Mouse (Mus musculus) heart, embryonic 13.5 days (tissue): Measurements from ENCODE around the gene Prdm2. TPM values are rescaled to one million over a fixed set of nuclear protein-coding genes. Genes with fewer than 3 reads are reported as not detected.

Experiments
- ATAC-seq: fragments of 200-750 bp; cut with Nextera tagmentation; 2 replicates; pipeline ENCODE4 v1.8.0; 2017; ENCODE audit warnings: moderate TSS enrichment; ENCODE audit not compliant: insufficient number of reproducible peaks, low FRiP score, low TSS enrichment; ENCODE audit errors: extremely low read depth
- H3K27ac ChIP-seq: fragments of 300-500 bp; sonication (generic); replicated peaks from 2 replicates; pipeline ENCODE4 v1.5.1; 2015; ENCODE audit warnings: moderate library complexity, mild to moderate bottlenecking, inconsistent platforms
- H3K27me3 ChIP-seq: fragments of 300-500 bp; sonication (generic); replicated peaks from 2 replicates; pipeline ENCODE4 v1.6.1; 2015; ENCODE audit warnings: mild to moderate bottlenecking, inconsistent platforms
- H3K36me3 ChIP-seq: fragments of 300-500 bp; sonication (generic); 2 replicates; pipeline ENCODE4 v1.6.1; 2015; ENCODE audit warnings: mild to moderate bottlenecking, inconsistent platforms
- H3K4me1 ChIP-seq: fragments of 300-500 bp; sonication (generic); 2 replicates; pipeline ENCODE4 v1.6.1; 2015; ENCODE audit warnings: inconsistent platforms
- H3K4me2 ChIP-seq: fragments of 300-500 bp; sonication (generic); 2 replicates; pipeline ENCODE4 v1.6.1; 2015; ENCODE audit warnings: inconsistent platforms, mild to moderate bottlenecking, moderate library complexity
- H3K4me3 ChIP-seq: fragments of 300-500 bp; sonication (generic); 2 replicates; pipeline ENCODE4 v1.5.1; 2015; ENCODE audit warnings: moderate library complexity, mild to moderate bottlenecking, inconsistent platforms
- H3K9ac ChIP-seq: fragments of 300-500 bp; sonication (generic); 2 replicates; pipeline ENCODE4 v1.6.1; 2015; ENCODE audit warnings: inconsistent platforms, mild to moderate bottlenecking, moderate library complexity
- H3K9me3 ChIP-seq: fragments of 300-500 bp; sonication (generic); 2 replicates; pipeline ENCODE4 v1.6.1; 2016; ENCODE audit warnings: inconsistent platforms
- WGBS: fragments of 180-500 bp; shearing (Covaris S2); methylation state at CpG from one replicate; pipeline ENCODE4 v1.1.7; 2015; ENCODE audit warnings: mixed read lengths; 5-methylcytosine and 5-hydroxymethylcytosine counted together
- polyA plus RNA-seq: library from polyadenylated mRNA; unstranded; fragments of >200 nt; fragmentation: Nextera tagmentation; extraction: Ambion mirVana; gene quantifications from 2 replicates; pipeline ENCODE4 v1.2.1, GENCODE M21; 2015

Gene Prdm2
- polyA plus RNA-seq, 1 experiment from 2014 or later, result 7.0 TPM

DNA sequence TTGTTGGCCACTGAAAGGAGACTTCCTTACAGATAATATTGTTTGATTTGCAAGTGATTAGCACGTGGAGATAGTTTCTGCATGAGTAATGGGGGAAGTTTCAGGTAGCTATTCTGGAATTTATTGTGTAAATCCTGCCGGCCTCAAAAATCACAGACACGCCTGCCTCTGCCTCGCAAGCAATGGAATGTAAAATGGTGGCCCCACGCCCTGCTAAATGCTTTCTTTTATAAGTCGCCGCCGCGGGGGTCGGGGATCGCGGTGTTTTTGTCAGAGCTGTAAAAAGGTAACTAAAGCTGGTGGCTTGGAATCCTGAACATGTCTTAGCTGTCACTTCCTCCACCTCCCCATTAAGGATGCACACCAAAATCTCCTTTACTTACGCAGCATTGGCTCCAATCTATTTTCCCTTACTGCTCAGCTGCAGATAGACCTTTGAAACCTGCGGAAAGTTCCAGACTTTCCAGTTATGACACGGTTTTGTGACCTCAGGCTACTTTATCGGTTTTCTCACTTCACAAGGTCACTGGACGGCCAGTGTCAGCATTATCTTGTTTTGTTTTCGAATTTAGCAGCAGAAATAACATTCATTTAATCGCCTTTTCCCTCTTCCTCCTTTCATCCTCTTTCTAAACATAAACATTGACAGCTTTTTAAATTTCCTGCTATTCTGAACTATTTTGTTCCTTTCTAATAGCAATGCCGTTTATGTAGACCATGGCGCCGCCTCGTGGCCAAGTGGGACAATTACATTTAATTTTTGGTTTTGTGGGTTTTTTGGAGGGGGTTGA is 25.6 kb upstream of the Prdm2 start:
- Histone ChIP-seq H3K9me3 (peaks cover 13% of the 10 kb centered on the region; the same call in 1 of the 2 replicates), H3K4me1 (peaks cover 5% of the 10 kb centered on the region; the same call in 1 of the 2 replicates), H3K4me3 (peak overlapping the region; percentile 29), H3K36me3 (no peaks in the 10 kb centered on the region), H3K27ac (no peak overlapping the region), H3K4me2 (peak overlapping the region; percentile 62), H3K27me3 (no peaks in the 10 kb centered on the region), H3K9ac (peak overlapping the region; percentile 47)
- WGBS, result 15% methylated on average over 23 of the region's 23 CpGs
- ATAC-seq, result no peak

DNA sequence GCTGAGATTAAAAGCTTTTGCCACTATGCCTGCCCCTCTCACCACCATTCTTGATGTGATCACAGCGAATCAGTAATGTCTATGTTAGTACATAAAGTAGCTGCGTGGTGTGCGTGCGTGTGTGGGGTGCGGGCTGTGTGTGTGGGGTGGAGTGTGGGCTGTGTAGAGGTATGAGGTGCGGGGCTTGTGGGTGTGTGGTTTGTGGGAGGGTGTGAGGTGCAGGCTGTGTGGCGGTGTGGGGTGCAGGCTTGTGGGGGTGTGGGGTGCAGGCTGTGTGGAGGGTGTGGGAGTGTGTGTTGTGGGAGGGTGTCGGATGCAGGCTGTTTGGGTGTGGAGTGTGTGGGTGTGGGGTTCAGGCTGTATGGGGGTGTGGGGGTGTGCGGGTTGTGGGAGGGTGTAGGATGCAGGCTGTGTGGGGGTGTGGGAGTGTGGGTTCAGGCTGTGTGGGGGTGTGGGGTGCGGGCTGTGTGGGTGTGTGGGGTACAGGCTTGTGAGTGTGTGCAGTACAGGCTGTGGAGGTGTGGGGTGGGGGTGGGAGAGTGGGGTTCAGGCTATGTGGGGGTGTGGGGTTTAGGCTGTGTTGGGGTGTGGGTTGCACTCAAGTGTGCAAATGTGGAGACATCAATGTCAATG is 19.1 kb upstream of the Prdm2 start:
- Histone ChIP-seq H3K4me3 (no peak overlapping the region), H3K9me3 (peaks cover 16% of the 10 kb centered on the region; the same call in 1 of the 2 replicates), H3K4me1 (peaks cover 7% of the 10 kb centered on the region), H3K36me3 (no peaks in the 10 kb centered on the region), H3K9ac (no peak overlapping the region), H3K4me2 (no peak overlapping the region), H3K27ac (no peak overlapping the region), H3K27me3 (no peaks in the 10 kb centered on the region)
- peak; percentile 31; the same call in 1 of the 2 replicates for ATAC-seq
- WGBS, result 87% methylated on average over 10 of the region's 10 CpGs

DNA sequence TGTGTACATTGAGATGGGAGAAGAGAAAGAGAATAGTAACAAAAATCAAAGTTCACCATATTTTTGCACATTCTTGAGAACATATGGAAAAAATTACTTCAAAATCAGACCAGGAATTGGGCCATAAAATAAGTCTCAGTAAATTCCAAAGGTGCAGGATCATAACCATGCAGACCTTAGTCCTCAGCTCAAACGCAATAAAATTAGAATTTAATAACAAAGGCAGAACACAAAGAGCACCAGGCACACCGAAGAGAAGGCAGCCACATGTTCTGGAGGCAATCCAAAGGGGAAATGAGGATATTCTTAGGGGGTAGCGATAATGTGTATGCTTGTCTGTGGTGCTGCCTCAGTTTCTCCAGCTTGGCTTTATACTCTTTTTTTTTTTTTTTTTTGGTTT is 18.3 kb upstream of the Prdm2 start:
- ATAC-seq, result no peak
- Histone ChIP-seq H3K27me3 (no peaks in the 10 kb centered on the region), H3K27ac (no peak overlapping the region), H3K4me1 (peaks cover 7% of the 10 kb centered on the region), H3K9me3 (peaks cover 16% of the 10 kb centered on the region; the same call in 1 of the 2 replicates), H3K4me2 (no peak overlapping the region), H3K9ac (no peak overlapping the region), H3K4me3 (no peak overlapping the region), H3K36me3 (no peaks in the 10 kb centered on the region)
- 79% methylated on average over 3 of the region's 3 CpGs for WGBS

DNA sequence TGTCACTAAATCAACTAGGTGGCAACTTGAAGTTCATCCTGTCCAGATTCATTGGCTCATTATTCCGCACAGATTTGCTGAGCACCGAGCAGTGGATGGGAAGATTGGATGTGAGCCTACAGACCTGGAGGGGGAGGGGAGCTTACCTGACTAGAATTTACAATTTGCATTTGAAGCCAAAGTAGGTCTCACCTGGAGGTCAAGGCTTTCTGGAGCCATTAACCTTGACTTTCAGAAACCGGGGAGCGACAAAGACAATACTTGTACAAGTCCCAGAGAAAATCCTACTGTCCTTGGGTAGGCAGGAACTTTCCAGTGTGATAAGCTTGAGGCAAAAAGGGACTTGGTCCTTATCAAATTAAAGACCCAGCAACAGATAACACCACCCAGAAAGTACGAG is 15.2 kb upstream of the Prdm2 start:
- ATAC-seq, result no peak
- Histone ChIP-seq H3K36me3 (no peaks in the 10 kb centered on the region), H3K4me1 (peaks cover 13% of the 10 kb centered on the region), H3K4me3 (no peak overlapping the region), H3K27ac (no peak overlapping the region), H3K9me3 (0 out of 2 replicates have a peak, but pooled peaks cover 2% of the 10 kb centered on the region), H3K4me2 (no peak overlapping the region), H3K27me3 (no peaks in the 10 kb centered on the region), H3K9ac (no peak overlapping the region)
- 34% methylated on average over 5 of the region's 5 CpGs for WGBS

DNA sequence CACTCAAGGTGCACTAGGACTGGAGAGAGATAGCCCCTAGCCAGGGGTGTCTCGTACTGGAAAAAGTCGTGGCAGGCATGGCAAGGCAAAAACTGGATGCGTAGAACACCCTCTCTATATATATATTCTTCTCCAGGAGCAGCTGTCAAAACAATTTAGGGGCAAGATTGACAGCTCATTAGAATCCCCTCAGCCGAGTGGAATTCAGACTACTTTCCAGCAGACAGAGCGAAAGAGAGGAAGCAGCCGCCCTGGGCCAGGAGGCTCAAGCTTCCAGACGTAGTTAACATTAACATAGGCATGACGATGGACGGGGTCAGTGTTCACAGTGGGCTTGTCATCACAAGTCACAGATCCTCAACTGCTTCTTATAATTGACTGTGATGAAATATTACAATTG is 13.1 kb upstream of the Prdm2 start:
- WGBS, result 24% methylated on average over 9 of the region's 9 CpGs
- Histone ChIP-seq H3K4me3 (no peak overlapping the region), H3K36me3 (no peaks in the 10 kb centered on the region), H3K4me1 (peaks cover 13% of the 10 kb centered on the region), H3K27ac (no peak overlapping the region), H3K27me3 (no peaks in the 10 kb centered on the region), H3K9me3 (0 out of 2 replicates have a peak, but pooled peaks cover 2% of the 10 kb centered on the region), H3K9ac (no peak overlapping the region), H3K4me2 (no peak overlapping the region)
- ATAC-seq, result no peak

DNA sequence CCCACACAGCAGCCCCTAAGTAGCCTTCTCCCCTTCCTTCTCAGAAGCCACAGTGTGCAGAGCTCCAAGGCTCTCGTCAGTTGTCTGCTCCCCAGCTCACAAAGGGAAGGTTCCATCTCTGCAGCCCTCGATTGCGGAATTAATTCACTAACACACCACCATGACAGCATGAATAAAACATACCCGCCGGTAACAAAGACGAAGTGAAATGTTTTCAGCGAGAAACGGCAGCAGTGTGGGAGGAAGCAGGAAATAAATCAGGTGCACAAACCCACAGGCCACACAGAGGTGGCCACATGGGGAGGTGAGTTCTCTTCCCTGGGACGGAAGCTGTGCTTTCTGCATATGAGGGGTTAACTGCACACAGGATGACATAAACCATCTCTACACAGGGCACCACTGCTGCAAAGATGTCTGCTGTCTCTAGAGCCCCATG is 6.5 kb upstream of the Prdm2 start:
- Histone ChIP-seq H3K4me1 (no peaks in the 10 kb centered on the region), H3K27me3 (no peaks in the 10 kb centered on the region; the same call in 1 of the 2 replicates), H3K27ac (no peak overlapping the region), H3K4me3 (no peak overlapping the region), H3K9me3 (0 out of 2 replicates have a peak, but pooled peaks cover 2% of the 10 kb centered on the region), H3K9ac (no peak overlapping the region), H3K36me3 (no peaks in the 10 kb centered on the region), H3K4me2 (no peak overlapping the region)
- WGBS, result 70% methylated on average over 9 of the region's 9 CpGs
- ATAC-seq, result no peak

DNA sequence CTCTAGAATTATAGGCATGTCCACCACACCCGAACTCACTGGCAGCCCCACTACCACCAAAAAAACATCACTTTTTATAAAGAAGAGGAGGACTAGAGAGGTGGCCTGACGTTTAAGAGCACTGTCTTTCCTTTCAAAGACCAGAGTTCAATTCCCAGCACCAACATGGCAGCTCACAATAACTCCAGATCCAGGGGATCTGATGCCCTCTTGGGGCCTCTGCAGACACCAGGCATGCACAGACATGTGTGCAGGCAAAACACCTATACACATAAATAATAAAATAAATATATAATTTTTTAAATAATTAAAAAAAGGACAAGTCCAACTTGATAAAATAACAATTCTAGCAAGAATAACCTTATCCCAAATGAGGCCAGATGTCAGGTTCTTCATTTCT is 6.1 kb upstream of the Prdm2 start:
- Histone ChIP-seq H3K27me3 (no peaks in the 10 kb centered on the region; the same call in 1 of the 2 replicates), H3K4me1 (no peaks in the 10 kb centered on the region), H3K4me2 (no peak overlapping the region), H3K27ac (no peak overlapping the region), H3K36me3 (no peaks in the 10 kb centered on the region), H3K9me3 (0 out of 2 replicates have a peak, but pooled peaks cover 1% of the 10 kb centered on the region), H3K9ac (no peak overlapping the region), H3K4me3 (no peak overlapping the region)
- WGBS, result 70% methylated on average over 2 of the region's 2 CpGs
- no peak for ATAC-seq

DNA sequence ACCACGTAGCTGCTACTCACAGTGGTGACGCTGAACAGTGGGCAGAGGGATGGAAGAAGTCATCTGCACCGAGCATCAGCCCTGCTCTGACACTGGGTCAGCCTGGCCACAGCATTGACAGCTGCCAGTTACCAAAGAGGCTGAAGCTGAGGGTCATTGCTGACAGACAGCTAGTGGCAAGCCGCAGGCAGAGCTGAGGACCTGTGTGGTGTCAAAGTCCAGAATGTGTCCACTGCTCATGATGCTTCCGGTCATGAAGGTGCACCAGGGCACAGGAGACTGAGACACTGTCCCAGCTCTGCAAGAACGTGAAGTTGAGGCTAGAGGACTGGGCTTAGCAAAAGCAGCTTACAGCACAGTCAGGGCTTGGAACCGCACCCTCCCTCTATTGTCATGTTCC is 4.4 kb upstream of the Prdm2 start:
- no peaks in the 10 kb centered on the region; the same call in 1 of the 2 replicates for H3K27me3 ChIP-seq
- WGBS, result 71% methylated on average over 7 of the region's 7 CpGs

DNA sequence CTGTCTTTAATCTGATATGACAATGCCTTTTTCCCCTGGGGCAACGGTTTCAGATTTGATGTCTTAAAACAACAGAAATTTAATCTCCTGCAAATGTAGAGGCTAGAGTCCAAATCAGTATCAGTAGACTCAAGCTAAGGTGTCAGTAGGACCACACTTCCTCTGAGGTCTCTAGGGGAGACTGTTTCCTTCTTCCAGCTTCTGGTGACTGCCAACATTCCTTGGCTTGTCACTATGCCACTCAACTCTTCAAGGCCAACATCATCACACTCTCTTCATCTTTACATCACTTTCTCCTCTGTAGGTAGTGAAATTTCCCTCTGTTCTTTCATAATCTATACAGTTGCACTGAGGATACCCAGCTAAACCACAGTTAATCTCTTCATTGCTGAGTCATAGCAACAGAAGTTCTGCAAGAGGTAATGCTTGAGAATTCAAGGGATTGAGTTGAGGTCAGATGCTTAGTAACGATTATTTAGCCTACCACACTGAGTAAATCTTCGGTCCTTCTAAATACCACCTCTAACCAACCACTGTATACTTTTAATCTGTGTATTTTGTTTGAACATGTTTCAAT is 1.5 kb upstream of the Prdm2 start:
- H3K9ac ChIP-seq, result no peak overlapping the region
- H3K9me3 ChIP-seq, result no peaks in the 10 kb centered on the region
- no peak overlapping the region for H3K27ac ChIP-seq
- H3K36me3 ChIP-seq, result no peaks in the 10 kb centered on the region
- no peaks in the 10 kb centered on the region; the same call in 1 of the 2 replicates for H3K27me3 ChIP-seq
- peaks cover 12% of the 10 kb centered on the region for H3K4me1 ChIP-seq
- WGBS, result 71% methylated on average over 3 of the region's 3 CpGs
- no peak overlapping the region for H3K4me3 ChIP-seq
- H3K4me2 ChIP-seq, result no peak overlapping the region
- ATAC-seq, result no peak

More for the DNA sequence above, 4.4 kb upstream of the Prdm2 start:
- H3K36me3 ChIP-seq, result no peaks in the 10 kb centered on the region
- H3K4me1 ChIP-seq, result peaks cover 6% of the 10 kb centered on the region
- ATAC-seq, result no peak
- no peak overlapping the region for H3K4me3 ChIP-seq
- H3K9ac ChIP-seq, result no peak overlapping the region
- no peak overlapping the region for H3K4me2 ChIP-seq
- no peaks in the 10 kb centered on the region for H3K9me3 ChIP-seq
- H3K27ac ChIP-seq, result no peak overlapping the region

DNA sequence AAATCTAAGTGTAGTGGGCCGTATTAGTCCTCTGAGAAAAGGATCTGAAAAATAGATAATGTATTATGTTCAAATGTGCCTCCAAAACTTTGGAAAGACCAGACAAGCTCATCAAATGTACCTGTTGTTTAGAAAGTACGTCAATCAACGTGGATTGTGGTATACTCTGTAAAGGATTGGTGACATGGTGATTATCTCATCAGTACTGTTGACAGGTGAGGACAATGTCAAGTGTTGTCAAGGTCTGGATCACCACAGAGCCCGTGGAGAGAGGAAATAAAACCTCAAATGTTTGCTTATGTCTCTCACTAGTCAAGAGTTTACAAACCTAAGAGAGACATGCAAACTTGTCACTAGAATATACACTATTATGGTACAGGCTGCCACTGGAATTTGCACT is 776 bp upstream of the Prdm2 start:
- H3K4me1 ChIP-seq, result peaks cover 12% of the 10 kb centered on the region
- H3K36me3 ChIP-seq, result no peaks in the 10 kb centered on the region
- H3K9me3 ChIP-seq, result no peaks in the 10 kb centered on the region
- WGBS, result 66% methylated on average over 4 of the region's 4 CpGs
- no peak overlapping the region for H3K9ac ChIP-seq
- no peaks in the 10 kb centered on the region; the same call in 1 of the 2 replicates for H3K27me3 ChIP-seq
- H3K4me3 ChIP-seq, result no peak overlapping the region
- ATAC-seq, result no peak
- H3K4me2 ChIP-seq, result no peak overlapping the region
- no peak overlapping the region for H3K27ac ChIP-seq

DNA sequence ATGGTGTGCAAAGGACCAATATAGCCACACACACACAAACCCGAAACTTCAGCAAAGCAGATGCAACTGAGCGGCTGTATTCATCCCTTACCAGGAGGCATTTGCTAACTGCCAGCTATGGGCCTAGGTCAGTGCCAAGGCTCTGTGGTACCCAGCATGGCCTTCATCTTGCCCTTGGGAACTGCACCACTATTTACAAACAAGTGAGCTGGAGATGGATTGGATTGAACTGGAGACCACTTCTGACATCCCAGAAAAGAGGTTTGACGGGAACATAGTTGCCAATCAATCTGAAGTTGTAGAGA is 332 bp upstream of the Prdm2 start:
- peak overlapping the region; percentile 63; the same call in 1 of the 2 replicates for H3K27ac ChIP-seq
- no peak for ATAC-seq
- WGBS, result 94% methylated on average over 3 of the region's 3 CpGs

More for the DNA sequence above, 332 bp upstream of the Prdm2 start:
- Histone ChIP-seq H3K4me3 (peak overlapping the region; percentile 88), H3K27me3 (no peaks in the 10 kb centered on the region; the same call in 1 of the 2 replicates), H3K4me1 (peaks cover 12% of the 10 kb centered on the region), H3K9ac (peak overlapping the region; percentile 95; the same call in 1 of the 2 replicates), H3K36me3 (no peaks in the 10 kb centered on the region), H3K9me3 (no peaks in the 10 kb centered on the region), H3K4me2 (peak overlapping the region; percentile 79)
